Mouse (Mus musculus): ENCODE data around the gene 2010315B03Rik. TPM values are rescaled to one million over a fixed set of nuclear protein-coding genes. Genes with fewer than 3 reads are reported as not detected.

The 2010315B03Rik gene
- polyA plus RNA-seq (2014; fragmentation: Illumina TruSeq; extraction: RNeasy Lipid Tissue Mini Kit (QIAGEN cat#74804); ENCODE audit: low read depth, low replicate concordance): 210 TPM

DNA sequence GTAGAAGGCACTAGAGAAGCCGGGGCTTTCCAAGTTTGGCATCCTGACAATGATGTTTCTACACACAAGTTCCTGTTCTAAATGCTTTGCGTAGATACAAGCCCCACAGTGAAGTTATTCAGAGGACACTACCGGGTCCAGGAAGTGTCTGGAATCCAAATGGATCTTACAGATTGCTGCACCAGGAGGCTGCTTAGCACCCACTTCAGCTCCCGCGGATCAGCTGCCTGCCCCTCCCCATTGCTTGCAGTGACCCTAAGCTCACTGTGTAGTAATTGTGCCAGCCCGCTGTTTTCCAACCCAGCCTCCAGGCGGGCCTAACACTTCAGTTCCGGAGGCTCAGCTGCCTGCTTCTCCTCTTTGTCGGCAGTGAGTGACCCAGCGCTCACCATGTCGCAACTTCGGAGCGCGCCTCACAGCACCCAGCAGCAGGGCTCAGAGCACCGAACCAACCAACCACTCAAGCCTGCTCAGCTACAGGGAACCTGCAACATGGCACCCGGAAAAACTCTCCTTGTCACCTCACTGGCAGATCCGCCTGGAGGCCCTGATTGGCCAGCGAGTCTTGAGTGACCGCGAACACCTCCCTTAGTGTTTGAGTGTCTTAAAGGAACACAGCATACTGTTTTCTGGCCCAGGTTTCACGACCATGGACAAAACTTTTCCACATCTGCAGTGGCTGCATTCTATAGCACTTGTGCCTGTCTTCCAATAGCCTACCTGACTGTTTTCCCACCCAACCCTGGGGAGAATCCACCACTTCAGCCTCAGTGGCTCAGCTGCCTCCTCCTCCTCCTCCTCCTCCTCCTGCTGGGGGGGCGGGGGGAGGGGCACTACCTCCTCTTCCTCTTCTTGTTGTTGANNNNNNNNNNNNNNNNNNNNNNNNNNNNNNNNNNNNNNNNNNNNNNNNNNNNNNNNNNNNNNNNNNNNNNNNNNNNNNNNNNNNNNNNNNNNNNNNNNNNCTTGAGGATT, at the start of gene 2010315B03Rik:
Gene 2010315B03Rik (minus strand): TSS at position 526 of the 972 bp plus-strand sequence.

Other genes with a start within 250 kb of the 2010315B03Rik start
- gene Ccr2, start 210.7 kb downstream of the 2010315B03Rik start, polyA plus RNA-seq (2014; fragmentation: Illumina TruSeq; extraction: RNeasy Lipid Tissue Mini Kit (QIAGEN cat#74804); ENCODE audit: low read depth, low replicate concordance): 28.7 TPM
- gene Ccr5, start 191.2 kb downstream of the 2010315B03Rik start, polyA plus RNA-seq (2014; fragmentation: Illumina TruSeq; extraction: RNeasy Lipid Tissue Mini Kit (QIAGEN cat#74804); ENCODE audit: low read depth, low replicate concordance): 7.7 TPM
- gene Ppp2r3d, start 164.2 kb upstream of the 2010315B03Rik start, polyA plus RNA-seq (2014; fragmentation: Illumina TruSeq; extraction: RNeasy Lipid Tissue Mini Kit (QIAGEN cat#74804); ENCODE audit: low read depth, low replicate concordance): 9.8 TPM
- gene Gm21836, start 181.1 kb upstream of the 2010315B03Rik start, polyA plus RNA-seq (2014; fragmentation: Illumina TruSeq; extraction: RNeasy Lipid Tissue Mini Kit (QIAGEN cat#74804); ENCODE audit: low read depth, low replicate concordance): not detected